Mouse (Mus musculus): Measurements from ENCODE around the gene Hsf4.
"Not testable (repeated sequence)": the region's sequence is repeated elsewhere in the genome, so short reads cannot be mapped to it uniquely, and the experiment has no call there.

The Hsf4 gene

DNA sequence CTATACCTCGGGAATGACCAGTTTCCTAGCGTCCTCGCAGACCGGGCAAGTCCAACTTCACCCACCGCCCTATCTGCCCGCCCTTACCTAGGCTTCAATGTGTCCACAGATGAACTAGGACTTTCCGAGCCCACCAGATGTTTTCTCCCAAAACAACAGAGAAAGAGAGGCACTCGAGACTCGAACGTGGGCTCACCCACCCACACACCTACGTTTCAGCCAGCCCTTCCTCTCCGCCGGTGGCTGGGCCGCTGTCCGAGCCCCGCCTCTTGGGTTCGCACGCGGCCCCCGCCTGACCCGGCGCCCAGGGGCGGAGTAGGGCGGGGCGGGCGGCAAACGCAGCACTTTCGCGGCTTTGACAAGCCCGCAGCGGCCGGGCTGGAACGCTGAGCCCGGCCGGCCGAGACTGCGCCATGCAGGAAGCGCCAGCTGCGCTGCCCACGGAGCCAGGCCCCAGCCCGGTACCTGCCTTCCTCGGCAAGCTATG lies at the start of gene Hsf4:
TSS of gene Hsf4 (plus strand) at position 341 of the 487 bp plus-strand sequence.
- DNase-seq, result peak; percentile 66 to 88

DNA sequence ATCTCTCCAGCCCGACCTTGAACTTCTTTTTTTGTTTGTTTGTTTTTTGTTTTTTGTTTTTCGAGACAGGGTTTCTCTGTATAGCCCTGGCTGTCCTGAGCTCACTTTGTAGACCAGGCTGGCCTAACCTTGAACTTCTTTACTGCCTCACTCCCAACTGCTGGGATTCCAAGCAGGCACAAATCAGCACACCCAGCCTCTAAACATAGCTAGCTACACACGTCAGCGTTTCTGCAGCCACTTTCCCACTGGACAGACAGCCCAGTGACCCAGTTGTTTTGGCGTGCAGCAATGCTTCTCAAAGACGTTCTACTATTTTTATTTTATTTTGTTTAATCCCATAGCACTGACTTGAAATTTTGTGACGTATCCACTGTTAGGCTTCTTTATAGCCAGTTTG lies 45.8 kb upstream of the Hsf4 start:
- DNase-seq, result no peak

DNA sequence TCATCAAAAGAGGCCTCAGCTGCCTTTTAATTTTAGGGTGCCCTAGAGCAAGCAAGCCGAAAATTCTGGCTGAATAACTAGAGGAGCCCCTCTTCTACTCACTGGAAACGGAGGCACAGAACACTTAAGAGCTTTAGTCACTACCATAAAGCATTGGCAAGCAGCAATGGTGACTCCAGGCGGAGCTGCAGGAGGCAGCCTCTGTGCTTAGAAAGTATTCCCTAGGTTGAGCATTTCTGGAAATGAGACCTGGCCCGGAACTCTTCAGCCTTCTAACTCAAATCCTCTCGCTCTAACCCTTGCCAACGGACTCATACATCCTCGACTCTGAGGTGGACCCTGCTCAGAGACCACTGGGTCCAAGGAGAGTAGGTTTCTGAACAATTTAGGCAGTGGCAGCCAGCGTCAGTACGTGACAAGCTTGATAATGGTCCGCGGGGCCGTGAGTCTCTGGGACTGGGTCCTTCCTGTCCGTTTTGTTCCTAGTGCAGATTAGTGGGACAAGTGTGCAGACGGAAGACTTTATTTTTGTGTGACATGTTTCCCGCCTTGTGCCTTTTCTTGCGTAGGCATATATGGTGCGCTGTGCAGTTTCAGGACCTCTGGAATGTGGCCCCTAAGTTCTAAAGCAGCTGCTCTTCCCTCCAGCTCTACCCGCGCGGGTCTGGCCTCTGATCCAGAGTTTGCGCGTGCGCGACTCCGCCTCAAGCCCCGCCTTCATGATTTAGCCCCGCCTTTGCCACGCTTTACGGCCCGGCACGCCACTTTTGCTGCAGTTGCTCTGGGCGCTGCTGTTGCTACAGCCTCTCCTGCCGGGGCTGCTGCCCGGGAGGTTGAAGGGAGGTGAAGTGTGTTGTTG lies 45.0 kb upstream of the Hsf4 start, which contains the start of gene D230025D16Rik:
TSS of gene D230025D16Rik (plus strand) at position 733 of the 859 bp plus-strand sequence.
- peak; percentile 97 for DNase-seq

DNA sequence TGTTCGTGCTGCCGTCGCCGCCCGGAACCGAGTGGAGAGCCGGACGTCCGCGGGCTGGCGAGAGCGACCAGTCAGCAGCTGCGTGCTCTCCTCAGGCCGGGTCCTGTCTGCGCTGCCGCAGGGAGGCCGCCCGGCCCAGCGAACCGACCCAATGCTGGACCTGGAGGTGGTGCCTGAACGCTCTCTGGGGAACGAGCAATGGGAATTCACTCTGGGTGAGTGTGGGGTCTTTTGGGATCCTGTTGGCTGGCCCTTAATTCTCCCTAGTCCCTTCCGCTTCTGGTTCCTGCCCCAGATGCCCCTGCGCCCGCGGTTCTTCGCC lies 44.4 kb upstream of the Hsf4 start:
- DNase-seq, result no peak

DNA sequence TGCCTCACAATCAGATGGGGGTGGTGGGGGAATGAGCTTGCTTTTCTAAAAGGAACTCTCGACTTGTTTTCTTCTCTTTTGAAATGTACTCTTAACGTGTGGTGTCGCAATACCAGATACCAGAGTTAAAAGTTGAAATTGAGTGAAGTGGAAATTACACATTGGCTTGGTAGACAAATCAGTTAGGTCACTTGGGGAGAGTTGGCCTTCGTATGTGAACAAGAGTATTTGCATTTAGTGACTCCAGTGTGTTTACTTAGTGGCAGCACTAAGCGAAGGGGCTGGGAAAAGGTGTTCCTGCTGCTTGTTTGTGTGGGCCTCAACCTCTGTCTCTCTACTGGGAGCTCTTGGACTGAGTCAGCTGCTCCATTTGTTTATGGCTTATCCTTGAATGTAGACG lies 43.7 kb upstream of the Hsf4 start:
- DNase-seq, result no peak

DNA sequence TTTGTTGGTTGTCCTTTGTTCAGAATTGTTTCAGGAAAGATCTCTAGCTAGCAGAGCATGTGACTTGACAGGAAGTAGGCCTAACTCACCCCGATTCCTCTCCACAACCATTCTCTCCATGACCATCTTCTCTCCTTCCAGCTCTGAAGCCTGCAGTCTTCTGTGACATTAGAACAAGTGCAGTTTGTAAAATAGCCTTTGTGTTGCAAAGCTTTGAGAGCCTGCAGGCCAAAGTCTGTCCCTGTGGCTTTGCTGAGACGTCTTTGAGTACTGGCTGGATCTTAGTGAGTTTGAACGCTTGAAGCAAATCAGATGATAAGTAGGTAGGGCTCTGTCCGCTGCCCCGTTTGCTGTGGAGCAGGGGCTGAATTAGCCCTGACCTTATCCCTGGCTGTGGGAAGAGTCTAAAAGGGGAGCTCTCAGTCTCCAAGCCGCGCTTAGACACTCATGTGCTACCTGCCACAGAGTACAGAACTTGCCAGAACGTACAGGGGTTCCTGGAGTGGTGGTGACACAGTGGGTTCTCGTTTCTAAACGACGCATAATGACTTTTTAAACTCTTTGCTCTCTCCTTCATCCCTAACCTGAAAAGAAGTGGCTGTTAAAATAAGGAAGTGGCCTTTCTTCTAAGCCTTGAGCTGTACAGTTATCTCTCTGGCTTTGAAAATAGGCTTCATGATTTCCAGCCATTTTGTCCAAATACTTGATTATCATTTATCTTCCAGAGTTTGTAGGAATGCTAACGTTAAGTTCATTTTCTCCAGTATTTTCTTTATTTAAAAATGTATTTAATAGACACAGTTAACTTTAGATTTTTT lies 37.9 kb upstream of the Hsf4 start:
- no peak for DNase-seq

DNA sequence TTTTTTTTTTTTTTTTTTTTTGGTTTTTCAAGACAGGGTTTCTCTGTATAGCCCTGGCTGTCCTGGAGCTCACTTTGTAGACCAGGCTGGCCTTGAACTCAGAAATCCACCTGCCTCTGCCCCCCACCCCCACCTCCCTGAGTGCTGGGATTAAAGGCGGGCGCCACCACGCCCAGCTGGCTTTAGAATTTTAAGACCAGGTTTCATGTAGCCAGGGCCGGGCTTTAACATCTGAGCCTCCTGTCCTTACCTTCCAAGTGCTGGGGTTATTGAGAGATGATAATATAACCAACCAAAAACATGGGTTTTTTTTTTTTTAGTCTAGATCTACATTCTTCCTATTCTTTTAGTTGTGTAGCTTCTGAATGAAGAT lies 37.3 kb upstream of the Hsf4 start:
- DNase-seq, result not testable (repeated sequence)

DNA sequence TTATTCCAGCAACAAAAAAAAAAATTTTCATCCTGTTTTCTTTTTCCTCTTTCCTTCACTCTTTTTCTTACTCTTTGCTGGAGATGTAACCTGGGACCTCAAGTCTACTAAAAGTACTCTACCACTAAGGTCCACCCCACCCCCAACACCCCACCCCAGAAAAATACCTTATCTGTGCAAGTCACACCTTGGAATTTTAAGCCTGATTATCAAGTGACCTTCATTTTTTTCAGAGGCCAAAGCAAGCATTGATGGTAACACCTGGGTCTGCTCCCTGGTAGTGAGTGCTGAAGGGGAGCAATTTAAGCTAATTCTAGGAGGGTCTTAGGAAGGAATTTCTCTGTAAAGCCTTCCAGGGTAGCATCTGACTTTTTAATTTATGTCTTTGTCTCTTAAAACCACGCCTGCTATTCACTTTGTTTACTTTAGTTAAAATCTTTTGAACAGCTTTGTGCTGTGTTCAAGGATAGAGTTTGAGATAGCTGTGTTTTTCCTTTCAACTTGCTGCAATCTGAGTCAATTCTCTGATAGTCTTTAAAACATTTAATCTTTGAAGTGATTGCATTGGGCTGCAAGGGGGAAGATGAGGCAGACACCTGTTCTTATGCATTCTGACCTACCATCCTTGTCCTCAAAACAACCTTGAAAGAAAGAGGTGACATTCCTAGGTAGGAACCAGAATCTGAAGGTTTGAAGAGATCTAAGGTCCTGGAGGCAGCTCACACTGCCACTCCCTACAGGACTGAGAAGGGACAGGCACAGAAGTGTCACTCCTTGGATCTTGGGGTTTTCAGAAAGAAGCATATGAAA lies 36.3 kb upstream of the Hsf4 start:
- no peak for DNase-seq

DNA sequence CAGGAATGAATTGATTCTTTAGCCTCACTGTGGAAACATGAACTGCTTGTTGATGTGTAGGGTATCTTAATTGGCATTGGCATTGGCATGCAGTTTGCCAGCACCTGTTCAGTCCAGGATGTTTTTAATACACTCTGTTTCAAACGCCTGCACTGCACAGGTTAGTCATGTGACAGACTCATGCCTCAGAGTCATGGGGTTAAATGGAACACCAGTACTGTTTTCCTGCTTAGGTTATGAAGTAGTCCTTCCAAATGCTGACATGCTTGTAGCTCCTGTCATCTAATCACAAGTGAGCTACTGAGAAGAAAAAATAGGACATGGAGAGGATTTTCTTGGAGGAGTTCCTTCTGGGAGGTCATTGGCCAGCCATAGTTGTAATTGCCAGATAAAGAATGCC lies 34.4 kb upstream of the Hsf4 start:
- peak in 1 of 2 experiments; percentile 32 for DNase-seq

DNA sequence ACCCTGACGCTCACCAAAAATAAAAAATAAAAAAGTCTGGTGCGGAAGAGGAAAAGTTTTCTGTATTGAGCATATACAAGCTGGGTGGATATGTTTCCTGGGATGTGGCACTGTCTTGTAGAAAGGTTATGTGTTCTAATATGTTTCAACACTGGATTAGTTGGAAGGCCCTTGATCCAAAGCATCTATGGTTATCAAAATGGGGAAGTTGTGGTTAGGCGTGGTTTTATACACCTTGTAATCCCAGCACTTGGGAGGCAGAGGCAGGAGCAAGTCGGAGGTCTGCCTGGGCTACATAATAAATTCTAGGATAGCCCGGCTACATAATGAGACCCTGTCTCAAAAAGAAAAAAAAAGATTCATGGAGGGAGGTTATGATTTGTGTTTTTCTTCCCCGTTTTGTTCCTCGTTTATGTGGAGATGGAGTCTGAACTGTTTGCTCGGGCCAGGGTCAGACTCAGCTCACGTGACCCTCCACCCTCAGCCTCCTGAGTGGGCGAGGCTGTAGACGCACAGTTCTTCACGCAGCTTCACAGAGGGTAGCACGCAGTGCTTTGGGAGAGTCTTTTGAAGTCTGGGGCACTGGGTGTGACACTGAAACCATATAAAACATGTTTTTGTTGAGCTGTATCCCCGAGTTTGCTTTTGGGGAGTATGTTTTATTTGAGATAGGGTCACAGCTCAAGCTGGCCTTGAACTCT lies 32.0 kb upstream of the Hsf4 start:
- DNase-seq, result no peak

DNA sequence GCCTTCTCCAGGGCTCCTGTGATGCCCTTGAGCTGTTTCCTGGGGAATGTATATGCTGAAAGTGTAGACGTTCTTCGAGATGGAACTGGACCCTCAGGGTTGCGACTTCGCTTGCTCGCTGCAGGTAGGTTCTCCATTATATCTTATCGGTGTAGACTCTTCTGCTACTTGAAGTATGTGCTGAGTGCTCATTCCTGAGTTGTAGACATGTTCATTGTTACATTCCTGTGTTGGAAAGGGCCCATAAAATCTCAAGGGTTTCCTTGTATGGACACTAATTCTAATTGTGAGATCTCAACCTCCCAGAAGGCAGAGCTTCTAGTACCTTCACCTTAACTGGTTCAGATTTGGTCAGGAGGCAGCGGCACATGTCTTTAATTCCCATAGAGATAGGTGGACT lies 28.6 kb upstream of the Hsf4 start:
- DNase-seq, result no peak

DNA sequence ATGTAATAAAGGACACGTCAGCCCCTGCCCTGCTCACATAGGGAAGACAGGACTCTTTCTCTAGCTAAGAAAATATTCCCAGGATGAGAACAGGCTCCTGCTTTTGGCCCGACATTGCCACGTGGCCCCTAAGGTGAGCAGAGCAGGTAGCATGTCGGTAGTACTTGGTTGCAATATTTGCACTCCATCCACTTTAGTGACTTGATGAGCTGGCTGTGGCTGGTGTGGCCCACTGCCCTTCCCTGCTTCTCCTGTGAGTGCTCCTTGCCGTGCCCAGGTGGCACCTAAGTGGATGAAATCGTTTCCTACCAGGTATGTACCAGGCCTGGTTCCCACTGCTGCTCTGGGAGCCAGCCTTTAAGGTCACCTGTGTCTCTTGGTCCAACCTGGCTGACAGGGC lies 17.6 kb upstream of the Hsf4 start:
- DNase-seq, result no peak

DNA sequence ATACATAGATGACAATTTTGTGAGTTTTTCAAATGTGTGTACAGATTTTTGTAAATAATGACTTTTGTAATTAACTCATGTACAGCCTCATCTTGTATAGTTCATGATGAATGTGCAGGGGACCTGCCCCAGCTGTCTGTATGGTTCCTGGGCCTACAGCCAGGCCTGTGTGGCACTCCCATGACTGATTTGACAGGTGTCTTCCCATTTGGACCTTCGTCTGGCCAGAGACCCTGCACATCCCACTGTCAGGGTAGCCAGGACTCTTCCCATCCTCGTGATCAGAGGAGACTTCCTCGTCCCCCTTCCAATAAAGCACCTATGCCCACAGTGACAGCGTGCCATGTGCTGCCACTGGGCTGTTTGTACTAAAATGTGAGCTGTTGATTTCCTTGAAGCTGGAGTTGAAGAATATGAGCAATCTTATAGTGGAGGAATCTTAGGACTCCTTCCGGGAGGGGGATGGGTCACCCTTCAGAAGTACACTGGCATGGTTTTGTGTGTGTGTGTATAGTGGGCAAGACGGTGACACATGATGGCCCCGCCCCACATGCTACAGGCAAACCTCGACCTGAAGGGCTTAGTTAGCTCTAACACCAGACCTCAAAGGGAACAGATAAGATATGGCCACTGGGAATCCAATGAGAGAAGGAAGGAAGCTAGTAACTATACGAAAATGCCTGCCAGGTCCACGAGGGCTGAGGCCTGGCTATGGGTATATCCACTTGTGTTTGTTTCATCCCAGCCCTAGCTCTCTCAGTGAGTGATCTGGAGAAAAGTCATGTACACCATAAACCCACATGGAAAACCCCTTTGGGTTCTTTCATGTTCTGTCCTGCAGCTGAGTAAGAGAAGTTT lies 16.7 kb upstream of the Hsf4 start:
- no peak for DNase-seq

DNA sequence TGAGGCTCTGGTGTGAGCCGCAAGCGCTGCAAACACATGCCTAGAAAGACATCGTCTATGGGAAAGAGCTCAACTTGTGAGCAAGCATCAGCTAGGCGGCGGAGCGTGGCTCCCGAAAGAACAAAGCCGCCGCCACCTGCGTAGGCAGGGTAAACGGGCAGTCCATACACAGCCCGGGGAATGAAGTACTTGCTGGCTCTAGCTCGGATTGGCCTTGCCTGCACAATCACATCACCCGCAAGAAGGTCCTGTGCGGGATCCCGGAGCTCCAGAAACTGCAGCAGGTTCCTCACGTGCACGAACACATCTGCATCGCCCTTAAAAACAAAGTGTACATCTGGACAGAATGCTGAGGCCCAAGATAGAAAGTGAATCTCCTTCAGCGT lies 15.8 kb upstream of the Hsf4 start:
- DNase-seq, result no peak

DNA sequence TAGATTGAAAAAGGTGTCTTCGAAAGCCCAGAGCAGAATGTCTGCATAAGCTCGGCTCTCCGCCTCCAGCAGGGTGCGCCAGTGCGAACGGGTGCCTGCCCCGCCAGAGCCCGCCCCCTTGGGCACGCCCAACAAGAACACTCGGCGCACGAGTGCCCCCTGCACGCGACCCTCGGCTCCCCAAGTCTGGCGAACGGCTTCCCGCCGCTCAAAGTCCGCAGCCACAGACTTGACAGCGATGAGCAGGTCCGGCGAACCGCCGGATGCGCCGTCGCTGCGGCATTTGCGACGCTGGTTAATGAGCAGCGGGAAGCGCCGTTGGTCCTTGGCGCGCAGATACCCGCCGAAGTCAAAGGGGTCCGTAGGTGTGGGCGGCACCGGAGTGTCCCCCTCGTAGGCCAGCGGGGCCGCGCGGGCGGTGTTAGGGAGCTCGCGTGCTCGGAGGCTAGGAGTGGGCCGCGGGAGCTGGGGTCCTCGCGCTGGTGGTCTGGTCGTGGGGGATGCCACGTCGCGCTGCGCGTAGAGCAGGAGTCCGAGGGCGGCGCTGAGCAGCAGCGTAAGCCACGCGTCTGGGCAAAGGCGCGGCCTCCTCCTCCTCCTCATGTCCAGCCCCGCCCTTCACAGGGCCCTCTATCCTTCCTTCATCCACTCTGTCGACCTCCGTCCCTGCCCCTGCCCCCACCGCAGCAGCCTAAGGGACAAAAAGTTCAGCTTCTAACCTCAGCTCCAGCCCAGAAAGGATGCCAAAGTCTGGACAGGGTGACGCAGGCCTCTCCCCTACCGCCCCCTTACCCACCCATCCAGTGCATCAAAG lies 15.2 kb upstream of the Hsf4 start:
- DNase-seq, result peak; percentile 92 to 93

DNA sequence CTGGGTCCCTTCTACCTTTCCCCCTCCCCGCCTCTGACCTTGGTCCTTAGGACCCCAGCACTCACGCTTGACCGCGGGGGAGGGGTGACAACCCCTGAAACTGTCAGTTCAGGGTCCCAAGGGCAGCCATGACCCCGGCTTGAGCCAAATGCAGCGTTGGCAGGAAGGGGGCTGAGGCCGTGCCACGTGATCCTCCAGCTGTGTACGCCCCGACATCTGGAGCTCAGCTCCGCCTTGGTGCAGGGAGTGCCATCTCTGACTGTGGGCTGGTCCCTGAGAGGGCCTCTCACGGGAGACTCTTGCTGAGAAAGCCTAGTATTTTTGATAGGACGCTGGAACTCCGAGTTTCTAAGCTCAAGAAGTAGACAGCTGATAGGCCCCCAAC lies 14.6 kb upstream of the Hsf4 start, which contains the start of gene B3gnt9:
TSS of gene B3gnt9 (minus strand) at position 188 of the 385 bp plus-strand sequence.
- peak; percentile 38 to 74 for DNase-seq

DNA sequence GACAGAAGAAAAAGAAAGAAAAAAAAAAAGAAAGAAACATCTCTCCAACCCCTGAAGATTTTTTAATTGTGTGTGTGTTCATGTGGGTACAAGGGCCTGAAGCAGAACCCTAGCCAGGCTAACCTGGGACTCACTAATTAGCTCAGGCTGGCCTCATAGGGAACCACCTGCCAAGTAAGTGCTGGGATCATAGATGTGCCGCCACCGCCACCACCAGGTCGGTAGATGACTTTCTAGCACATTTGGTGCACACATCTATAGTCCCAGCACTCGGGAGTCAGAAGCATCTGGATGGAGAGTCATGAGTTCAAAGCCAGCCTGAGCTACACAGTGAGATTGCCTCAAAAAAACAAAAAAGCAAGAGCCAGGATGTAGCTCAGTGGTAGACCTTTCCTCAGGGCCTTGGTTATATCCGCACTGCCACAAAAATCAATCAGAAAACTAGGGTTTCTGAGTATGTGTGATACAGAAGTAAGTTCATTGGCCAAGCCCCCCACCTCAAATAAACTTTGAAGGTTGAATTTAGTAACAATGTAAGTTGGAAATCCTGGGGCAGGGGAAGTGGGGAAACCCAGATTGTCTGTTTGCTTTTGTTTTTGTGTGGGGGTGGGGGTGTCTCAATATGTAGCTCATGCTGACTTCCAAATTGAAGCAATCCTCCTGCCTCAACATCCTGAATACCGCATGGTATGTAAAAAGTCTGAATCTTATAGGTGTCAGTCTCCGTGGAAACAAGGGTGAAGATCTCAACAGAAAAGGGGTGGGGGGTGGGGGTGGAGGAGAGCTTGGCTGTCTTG lies 12.1 kb upstream of the Hsf4 start:
- DNase-seq, result no peak

DNA sequence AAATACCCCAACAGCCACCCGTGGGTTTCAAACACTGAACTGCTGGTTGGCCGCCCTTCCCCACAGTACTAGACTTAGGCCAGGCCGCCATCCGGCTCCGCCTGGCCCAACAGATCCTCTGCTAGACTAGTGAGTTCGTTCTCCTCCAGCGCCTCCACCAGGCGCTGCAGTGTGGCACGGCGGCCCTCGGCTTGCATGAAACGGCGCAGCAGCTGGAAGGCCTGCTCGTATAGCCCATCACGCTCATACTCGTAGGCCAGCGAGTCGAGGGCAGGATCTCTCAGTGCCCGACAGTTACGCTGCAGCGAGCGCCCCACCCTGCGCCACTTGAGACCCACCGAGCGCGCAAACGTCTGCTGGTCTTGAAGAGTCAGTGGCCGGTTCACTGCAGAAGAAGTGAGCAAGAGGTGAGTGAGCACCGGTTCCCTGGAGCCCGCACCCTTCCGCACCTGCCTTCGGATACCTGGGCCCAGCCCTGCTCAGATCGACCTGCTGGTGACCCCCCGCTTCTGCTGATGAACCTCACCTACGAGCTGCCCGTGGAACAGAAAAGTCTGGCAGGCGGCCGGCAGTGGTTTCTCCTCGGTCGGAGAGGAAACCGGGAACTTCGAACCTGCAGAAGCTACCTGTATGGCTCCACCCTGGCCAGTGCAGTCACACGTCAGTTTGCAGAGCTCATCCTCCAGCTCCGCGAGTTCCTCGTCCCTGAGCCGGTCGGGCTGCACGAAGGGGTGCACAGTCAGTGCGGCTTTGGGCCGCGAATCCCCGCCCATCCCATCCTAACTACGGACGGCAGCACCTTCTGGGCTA lies 10.5 kb upstream of the Hsf4 start:
- peak in 1 of 2 experiments; percentile 44 for DNase-seq
